Mouse (Mus musculus): ENCODE data around the gene Lhx3.
A peak's percentile ranks its signal among the peaks of the same experiment; 100 is the strongest.

Gene Lhx3

DNA sequence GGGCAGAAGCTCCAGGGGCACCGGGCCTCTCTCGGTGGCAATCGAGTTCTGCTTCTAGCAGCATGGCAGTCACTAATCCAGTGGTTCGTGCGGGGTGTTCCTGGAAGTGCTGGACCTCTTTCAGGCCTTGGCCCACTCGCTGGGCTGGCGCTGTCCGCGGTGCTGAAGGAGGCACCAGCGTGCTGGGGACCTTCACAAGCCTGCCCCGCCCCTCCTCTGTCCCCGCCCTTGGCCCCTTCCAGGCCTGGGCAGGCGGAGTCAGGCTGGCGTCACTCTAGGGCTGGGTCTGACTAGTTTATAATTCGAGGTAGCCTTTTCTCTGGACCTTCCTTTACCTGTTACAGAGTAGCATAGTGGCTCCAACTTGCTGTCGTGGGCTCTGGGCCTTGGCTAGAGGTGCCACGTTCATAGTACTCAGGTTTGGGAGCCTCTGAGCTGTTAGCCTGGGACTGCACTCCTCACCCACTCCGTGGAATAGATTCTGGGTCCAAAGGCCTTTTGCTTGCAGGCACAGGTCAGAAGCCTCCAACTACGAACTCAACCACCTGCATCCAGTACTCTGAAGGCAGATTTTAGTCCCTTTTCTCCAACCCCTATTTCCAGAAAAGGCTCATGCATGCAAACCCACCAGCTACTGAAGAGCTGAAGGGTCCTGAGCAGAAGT, at the start of gene Lhx3:
Gene Lhx3 (minus strand): TSS at position 164 of the 664 bp plus-strand sequence.
- peak; percentile 86 for DNase-seq (ENCODE audit: low read depth)

DNA sequence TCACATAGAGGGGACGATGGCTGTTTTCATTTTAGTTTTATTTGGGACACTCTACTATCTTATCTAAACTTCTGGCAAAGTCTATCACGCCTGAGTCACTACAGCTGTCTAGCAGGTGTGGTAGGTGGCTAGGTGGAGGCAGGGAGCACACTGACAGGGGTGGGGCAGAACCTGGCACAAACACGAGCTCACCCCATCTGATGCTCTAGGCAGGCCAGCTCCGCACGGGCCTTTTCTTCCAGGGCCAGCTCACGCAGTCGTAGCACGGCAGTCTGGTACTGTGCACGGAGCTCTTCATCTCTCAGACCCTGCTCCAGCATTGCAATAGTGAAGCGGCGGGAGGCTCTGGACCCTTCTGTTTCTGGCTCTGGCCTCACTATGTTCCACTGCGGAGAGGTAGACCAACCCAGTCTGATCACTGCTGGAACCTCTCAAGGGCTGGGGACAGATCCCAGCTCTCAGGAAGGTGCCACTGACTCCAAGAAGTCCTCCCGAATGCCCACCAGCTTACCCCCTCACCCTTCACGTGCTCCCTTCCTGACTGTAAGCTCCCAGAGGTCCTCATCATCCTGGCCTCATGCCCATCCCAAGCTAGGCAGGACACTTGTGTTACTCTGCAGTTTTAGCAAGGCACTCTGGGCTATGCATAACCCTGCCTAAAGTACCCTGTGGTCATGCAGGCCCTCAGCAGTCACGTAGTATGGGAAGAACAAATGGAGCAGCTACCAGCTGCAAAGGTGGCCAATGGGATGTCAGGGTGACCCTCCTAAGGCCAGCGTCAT, 49.4 kb upstream of the Lhx3 start:
- DNase-seq (ENCODE audit: low read depth), result no peak

DNA sequence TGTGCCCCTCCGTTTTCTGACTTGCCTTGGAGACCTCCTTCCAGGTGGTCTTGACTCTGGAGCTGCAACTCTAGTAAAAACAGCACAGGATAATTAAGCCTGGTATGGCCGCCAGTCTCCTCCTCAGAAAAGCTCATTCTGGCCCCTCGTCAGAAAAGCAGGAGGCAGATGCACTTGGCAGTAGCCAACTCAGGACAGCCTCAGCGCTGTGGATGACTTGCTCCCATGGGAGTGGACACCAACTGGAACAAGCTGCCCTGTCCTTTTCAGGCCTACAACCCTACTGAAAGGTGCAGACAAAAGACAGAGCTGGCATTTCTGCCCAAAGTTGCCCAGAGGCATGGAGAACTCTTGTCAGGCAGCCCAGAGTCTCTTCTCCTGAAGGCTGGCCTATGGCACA, 46.7 kb upstream of the Lhx3 start:
- DNase-seq (ENCODE audit: low read depth), result no peak

DNA sequence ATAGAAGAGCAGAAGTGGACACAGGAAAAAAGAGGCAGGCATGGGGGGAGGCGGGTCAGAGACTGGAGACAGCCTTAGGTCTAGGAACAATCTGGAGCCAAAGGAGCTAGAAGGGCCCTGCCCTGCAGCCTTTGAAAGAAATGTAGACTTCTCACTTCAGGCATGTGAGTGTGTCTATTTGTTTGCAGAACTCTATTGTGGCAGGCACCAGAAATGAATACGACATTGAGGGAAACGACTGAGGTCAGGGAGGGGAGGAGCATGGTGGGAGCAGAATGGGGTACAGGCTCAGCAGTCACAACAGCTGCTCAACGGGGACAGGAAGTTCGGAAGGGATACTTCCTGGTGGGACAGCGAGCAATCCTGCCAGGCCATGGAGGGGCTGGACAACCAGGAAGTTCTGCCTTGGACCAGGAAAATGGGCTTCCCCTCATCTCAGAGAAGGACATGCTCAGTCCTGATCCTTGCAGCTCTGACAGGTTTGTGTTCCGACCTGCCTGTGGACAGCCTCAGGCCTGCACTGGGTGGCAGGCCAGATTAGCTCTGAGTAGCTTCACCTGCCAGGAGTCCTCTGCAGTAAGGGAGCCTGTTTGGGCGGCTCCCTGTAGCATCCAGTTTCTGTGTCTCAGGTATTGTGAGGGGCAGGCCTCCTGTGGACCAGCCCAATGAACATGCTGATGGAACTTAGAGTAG, 44.6 kb upstream of the Lhx3 start:
- no peak for DNase-seq (ENCODE audit: low read depth)

DNA sequence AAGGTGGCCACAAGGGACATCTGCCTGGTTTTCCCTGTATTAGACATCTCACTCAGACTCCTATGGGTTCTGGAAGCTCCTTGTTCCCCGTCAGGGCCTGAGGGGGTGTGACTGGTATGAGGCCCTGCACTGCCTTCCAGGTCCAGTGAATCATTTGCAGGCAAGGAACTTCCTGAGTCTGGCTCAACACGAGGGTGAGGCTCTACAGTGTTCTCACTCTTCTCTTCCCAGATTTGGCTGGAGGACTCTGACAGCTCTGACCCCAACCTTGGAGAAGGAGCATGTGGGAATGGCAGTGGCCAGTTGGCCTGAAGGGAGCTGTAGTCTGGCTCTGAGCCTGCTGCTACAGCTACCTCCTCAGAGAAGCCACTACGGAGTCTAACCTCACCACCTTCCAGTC, 39.4 kb upstream of the Lhx3 start:
- no peak for DNase-seq (ENCODE audit: low read depth)

DNA sequence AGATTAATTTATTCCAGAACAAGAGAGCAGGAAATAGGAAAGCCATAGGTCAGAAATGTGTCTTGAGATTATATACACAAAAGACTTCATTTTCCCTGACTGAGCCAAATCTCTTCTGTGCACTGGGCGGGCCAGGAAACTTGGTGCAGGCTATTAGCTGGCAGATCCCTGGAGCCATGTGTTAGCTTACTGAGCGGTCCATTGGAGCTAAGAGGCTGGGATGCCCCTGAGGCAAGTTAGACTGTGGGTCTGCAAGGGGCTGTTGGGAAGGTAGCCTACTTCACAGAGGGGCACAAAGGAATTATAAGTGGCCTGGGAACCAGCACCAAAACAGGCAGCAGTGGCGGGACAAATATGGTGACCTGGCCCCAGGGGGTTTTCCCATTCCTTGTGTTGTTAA, 32.8 kb upstream of the Lhx3 start:
- DNase-seq (ENCODE audit: low read depth), result no peak

DNA sequence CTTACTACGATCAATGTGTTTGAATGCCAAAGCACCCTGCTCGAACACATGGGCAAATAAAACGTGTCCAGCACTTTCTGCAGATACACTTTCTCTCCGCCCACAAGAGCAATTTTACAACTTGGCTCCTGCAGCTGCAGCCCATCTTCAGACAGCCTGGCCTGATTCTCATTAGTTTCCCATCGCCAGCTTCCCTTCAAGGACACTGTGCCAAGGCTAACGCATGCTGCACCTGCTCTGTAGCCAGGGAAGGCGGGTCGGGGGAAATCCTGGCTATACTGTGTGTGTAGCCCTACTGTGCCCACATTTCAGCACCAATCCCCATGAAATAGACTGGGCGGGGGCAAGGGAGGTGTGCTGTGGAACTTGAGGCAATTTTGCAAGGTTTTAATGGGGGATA, 32.2 kb upstream of the Lhx3 start:
- no peak for DNase-seq (ENCODE audit: low read depth)

DNA sequence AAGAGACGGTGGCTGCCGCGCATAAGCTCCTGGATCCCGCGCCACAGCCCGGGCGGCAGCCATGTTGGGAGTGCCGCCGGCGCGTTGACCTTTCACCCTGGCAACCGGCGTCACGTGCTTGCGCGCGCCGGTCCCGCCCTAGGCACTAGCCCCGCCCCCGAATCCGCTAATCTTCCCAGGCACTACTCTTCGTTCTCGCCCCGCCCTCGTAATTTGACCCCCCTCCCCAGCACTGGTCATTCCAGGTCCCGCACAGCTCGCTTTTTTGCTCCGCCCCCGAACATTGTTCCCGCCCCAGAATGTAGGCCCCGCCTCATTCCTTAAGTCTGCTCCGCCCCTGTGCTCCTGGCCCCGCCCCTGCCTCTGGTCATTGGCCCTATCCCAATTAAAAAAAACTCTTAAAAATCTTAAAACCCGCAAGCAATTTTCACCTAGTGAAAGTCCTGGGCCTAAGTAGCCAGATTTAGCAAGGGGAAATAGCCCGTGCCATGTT, 29.2 kb upstream of the Lhx3 start, which contains the start of gene Qsox2:
Gene Qsox2 (minus strand): TSS at position 236 of the 493 bp plus-strand sequence.
- peak; percentile 86 for DNase-seq (ENCODE audit: low read depth)

DNA sequence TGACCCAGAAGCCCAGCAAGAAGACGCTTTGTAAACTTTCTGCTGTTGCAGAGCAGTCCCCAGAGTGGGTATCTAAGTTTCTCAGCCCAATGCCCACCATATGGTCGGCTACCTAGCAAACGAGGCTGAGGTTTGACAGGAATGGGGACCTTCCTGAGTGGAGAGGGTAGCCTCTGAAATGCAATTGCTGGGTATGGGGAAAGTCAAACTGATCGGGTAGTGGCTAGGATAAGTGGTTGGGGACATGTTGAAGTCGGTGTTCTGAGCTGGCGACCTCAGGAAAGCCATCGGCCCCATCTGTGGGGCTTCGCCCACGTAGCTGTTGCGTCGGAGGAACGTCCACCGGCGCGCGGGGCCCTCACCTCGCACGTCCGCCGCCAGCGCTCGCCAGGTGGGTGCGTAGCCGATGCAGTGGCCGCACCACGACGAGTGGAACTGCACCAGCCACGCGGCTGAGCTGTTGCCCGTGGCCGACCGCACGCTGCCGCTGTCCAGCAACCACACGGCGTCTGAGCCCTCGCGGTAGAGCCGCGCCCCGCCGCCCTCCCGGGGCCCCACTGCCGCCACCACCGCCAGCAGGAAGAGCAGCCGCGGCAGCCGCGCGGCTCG, 28.7 kb upstream of the Lhx3 start:
- peak; percentile 20 for DNase-seq (ENCODE audit: low read depth)

DNA sequence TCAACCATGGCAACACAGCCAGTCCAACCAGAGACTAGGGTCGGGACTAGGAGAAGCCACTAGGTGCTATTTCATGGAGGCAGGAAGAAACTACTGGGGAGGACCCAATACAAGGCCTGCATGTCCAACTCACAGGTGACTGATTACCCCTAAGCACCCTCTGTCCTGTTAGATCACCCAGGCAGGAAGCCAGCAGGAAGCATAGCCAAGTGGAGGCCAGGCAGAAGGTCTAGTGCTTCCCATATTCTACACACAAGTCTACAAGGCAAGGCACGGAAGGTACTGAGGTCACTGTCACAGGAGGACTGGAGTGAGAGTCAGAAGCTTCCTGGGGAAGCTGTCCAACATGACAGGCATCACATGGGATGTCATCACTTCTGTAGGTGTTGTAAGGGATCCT, 26.7 kb upstream of the Lhx3 start:
- no peak for DNase-seq (ENCODE audit: low read depth)

DNA sequence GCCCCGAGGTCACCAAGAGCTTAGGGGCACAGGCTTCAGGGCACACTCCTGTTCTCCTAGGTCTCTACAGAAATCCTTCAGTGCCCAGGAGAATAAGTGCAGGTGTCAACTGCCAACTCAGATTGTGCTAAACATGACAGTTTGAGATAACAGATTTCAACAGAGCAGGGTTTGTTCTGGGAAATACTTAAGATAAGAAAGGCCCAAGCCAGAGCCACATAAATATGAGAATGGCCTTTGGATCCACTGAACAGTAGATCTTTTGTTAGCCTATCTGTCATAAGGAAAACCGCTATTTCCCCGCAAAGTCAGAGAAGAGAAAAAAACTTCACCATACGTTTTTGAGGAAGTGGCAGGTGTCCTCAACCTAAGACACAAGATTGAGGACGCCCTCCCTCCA, 26.2 kb upstream of the Lhx3 start:
- peak; percentile 32 for DNase-seq (ENCODE audit: low read depth)

DNA sequence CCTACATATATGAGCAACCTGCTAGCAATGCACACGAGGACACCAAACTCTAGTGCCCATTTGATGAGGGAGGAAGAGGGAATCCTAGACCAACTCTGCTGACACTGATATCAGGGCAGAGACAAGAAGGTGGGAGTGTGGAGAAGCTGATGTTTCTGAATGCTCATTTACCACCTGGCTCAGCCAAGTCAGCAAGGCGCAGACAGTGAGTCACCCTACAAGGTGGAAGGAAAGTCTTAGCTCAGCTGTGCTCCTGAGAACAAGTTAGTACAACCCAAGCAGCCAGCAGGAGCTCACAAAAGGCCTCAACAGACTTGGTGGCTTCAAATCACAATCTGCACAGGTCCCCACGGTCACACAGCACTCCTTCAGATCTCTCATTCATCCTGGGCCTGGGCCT, 23.3 kb upstream of the Lhx3 start:
- DNase-seq (ENCODE audit: low read depth), result no peak

DNA sequence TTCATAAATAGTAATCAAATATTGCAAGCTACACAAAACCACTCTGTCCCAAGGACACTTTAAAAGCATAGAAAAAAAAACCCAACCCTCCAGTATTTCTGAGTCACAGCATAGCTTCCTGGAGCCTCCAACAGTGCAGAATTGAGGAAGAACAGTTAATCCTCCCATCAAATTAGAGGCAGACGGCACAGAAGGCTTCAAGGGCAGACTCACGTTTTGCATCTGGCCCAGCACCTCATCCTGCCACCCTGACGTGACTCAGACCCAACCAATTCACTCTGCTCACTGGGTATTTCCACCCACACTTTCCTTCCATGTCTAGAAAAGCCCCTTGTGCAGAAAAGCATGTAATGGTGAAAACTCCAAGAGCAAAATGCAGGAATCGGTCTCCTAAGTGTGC, 22.2 kb upstream of the Lhx3 start:
- DNase-seq (ENCODE audit: low read depth), result no peak

DNA sequence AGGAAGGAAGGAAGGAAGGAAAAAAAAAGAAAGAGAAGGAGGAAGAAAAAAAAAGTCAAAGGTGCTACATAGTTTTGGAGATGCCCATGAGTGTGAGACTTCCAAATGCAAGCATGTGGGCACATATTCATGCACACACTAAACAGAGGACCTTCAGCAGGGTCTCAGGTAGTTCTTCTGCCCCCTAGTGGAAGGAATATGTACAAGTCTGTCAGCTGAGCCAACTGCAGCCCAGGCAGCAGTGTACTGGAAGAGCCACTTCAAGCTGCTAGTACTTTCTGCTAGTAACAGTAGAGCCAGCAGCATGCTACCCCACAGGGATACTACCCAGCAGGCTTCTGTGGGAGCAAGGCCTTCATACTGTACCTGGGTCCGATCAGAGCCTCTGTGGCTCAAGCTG, 19.7 kb upstream of the Lhx3 start:
- DNase-seq (ENCODE audit: low read depth), result peak; percentile 47

DNA sequence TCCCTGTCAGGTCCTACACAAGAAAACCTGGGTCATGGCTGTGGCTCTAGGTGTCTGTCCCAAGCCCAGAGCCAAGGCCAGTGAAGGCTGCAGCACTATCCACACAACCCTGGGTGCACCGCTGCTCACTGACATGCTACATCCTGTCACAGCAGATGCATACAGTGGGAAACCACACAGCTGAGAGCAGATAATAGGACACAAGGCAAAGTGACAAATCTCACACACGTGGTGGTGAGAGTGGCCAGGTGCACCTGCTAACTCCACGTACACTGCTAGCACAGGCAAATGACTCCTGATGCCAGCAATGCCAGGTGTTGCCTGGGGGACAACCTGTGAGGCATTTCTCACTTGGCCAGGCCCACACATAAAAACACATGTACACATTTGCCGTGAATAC, 17.2 kb upstream of the Lhx3 start:
- DNase-seq (ENCODE audit: low read depth), result no peak

DNA sequence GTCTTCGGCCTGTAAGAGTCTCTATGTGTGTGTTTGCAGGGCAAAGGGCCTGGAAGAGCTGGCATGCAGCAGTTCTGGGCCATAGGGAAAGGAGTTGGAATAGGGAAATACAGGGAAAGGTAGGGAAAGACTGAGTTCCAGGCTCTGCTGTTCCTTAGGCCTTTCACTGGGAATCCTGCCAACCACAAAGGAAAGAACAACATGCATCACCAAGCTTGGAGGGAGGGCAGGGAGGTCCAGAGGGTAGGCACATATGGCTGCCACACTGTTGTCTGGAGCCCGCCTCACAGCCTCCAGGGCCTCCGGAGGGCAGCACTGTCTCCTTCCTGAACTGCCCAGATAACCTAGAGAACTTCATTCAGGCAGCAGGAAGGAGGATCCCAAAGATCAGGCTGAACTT, 15.9 kb upstream of the Lhx3 start:
- DNase-seq (ENCODE audit: low read depth), result no peak

DNA sequence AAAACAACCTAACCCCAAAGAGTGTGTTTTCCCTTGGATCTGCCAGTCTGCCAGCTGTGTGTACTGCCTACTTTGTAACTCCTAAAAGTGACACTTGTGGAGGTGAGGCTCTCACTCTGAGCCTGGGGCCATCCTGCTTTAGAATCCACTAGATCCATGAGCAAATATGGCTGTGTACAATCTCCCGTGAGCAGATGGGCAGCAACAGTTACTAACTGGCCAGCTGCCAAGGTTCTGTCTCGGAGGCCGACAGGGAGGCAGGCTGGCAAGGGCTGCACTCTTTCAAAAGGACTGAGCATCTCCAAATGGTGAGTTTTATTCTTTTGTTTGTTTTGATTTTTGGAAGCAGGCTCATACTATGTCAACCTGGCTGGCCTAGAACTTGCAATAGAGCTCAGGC, 6.4 kb upstream of the Lhx3 start:
- no peak for DNase-seq (ENCODE audit: low read depth)

DNA sequence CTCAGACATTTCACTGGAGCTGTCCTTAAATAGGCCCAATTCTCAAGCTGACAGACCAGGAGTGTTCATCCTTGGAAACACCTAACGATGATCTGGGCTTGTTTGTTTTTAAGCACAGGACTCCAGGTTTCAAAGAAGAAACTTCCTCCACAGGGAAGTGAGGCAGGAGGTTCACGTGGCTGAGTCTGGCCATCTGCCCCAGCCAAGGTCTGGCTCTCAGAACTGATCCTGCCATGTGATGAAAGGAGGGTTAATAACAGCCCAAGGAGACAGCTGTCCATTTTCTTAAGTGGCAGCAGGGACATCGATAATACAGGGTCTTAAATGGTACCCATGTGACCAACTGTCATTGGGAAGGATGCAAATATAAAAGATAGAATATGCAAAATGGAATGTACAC, 1.5 kb upstream of the Lhx3 start:
- DNase-seq (ENCODE audit: low read depth), result no peak

DNA sequence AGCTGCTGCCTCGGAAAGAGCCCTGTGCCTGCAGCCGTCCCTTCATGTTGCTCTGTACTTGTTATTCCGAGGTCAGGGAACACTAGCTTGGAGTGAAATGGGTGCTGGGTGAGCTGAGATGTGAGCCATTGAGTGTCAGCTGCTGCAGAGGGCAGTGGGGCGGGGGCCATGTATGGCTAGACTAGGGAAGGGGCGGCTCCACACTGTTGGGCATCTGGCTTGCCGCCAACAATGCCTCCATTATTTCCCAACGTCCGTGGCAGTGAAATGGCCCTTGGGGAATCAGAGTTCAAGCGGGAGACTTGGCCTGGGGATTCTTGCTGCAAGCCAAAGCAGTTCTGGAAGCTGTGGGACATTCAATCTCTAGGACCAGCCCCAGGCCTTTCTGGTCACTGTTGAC, 530 bp downstream of the Lhx3 start:
- DNase-seq (ENCODE audit: low read depth), result no peak

DNA sequence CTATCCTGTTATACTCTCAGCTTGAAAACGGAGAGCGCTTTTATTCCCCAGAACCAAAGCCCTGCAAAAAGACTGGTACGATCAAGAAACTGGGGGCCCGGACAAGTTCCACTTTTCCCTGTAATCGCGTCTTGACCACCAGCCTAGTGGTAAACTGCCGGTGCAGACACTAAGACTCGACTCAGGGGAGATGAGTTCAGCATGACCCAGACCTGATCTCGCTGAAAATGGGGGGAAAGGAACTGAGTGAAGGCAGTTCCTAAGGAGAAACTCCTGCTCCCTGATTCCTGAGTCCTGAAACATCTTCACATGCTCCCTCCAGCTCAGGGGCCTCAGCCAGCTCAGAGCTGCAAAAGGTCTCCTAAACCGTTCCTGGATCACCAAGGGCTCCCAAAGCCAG, 2.3 kb downstream of the Lhx3 start:
- DNase-seq (ENCODE audit: low read depth), result no peak

DNA sequence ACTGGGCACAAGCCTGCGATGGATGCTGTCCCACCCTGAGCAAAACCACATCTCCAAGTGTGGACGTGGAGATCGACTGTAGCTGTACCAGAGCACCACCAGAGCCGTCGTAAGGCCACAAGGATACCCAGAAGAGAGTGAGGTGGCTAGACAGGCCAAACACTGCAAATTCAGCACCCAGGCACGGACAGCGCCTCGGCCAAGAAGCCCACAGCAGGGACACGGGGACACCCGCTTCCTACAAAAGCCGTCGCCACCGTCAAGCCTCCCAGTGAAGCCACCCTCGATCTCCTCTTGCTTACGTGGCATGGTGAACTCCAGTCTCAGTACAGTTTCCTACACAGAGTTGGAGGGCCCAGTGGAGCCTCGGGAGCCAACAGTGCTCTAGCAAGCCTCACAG, 3.0 kb downstream of the Lhx3 start:
- DNase-seq (ENCODE audit: low read depth), result peak; percentile 40

DNA sequence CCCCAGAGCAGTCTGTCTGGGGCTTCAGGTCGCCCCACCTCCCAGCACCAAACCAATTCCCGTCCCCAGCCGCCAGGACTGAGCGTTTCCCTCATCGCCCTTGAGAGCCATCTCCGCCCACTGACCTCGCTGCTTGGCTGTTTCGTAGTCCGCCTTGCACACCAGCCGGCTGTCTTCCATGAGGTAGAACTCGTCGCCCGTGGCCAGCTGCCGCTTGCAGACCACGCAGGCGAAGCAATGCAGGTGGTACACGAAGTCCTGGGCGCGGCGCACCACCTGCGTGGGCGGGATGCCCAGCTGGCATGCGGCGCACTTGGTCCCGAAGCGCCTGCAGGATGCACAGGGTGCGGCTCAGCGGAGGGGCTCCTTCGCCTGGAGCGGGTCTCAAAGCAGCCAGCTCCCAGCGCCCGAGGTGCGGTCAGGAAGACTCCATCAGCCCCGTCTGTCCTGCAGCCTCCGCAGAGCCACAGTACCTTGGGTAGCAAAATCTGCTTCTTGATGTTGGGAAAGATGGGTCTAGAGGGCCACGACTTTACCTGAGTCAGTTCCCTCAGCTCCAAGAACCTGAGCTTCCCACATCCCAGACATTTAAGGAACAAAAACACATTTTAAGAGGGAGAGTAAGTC, 5.1 kb downstream of the Lhx3 start:
- DNase-seq (ENCODE audit: low read depth), result no peak
